Mouse (Mus musculus) kidney, postnatal 14 days (tissue): Measurements from ENCODE around the gene Zfp423.
"Not testable (repeated sequence)": the region's sequence is repeated elsewhere in the genome, so short reads cannot be mapped to it uniquely, and the experiment has no call there.

Experiments used
- DNase-seq: peaks from one replicate; pipeline ENCODE4 v3.0.0; 2022; ENCODE audit warnings: mixed read lengths

Gene Zfp423

GRCm38 (mm10) chr8:87895203-87896041 is 64.0 kb downstream of the Zfp423 start:
- DNase-seq = no peak

- DNase-seq = no peak
Observed at GRCm38 (mm10) chr8:87894287-87894686, 65.1 kb downstream of the Zfp423 start.

DNA sequence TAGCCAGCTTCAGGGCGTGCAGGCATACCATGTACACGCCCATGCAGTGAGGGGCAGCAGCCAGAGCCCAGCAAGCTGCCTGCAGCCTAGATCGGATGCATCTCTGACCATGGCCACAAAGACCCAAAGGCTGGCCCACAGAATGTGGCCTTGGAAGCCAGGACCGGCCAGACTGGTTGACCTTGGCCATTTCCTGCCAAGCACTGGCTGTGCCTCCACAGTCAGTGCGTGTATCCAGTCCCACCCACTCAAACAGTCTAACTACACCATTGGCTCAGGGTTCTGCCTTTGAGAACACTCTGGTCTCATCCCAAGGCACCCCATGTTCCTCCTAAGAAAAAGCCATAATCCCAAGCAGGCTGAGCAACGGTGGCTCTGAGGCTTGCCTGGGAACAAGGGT is 65.8 kb downstream of the Zfp423 start:
- DNase-seq = no peak

DNA sequence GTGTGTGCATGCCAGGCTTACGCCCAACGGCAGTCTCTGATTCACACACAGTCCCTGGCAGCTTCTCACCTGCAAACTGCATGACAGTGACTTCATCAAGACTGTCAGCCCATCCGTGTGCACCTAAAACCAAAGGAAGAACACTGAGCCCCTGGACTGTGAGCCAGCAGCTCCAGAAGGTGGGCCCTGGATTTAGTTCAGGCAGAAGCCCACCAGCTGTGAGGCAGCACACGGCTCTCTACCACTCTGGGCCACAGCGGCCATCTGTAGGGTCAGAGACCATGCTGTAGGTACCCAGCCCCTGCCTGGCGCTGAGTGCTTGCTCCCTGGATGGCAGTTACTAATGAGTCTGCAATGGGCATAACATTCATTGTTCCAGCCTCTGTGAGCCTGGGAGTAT is 66.5 kb downstream of the Zfp423 start:
- DNase-seq = no peak

DNA sequence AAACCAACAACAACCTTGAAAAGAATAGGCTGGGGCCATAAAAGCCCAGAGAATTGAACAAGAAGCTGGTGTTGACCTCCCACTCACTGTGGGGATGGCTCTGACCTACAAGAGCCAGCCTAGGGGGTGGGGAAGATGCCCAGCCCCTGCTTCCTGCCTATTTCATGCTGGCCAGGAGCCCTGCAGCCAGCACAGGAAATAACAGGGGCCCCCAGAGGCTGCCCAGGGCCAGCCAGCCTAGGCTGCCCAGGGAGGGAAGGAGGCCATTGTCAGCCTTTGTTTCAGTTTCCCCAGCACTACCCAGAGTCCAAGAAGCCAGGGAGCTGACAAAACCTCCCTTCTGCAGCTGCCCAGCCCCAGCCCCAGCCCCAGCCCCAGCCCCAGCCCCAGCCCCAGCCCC is 67.5 kb downstream of the Zfp423 start:
- peak; percentile 51 for DNase-seq

- DNase-seq = no peak
Observed at GRCm38 (mm10) chr8:87887956-87888355, 71.4 kb downstream of the Zfp423 start.

DNA sequence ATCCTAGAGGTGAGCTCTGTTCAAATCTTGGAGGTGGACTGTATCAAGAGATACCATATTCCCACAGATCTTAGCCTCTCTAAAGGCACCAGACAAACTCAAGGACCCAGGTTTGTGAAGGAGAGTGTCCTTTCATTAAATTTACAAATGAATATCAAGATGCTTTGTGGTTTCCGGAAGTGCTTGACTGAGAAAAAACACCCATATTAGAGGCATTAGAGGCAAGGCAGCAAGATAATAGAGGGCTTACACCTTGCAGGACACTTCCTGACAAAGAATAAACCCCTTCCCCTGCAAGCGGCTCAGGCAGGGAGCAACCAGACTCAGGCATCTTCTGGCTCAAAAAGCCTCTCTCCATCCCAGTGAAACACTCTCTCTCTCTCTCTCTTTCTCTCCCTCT is 78.3 kb downstream of the Zfp423 start:
- DNase-seq = no peak

- no peak for DNase-seq
Observed at GRCm38 (mm10) chr8:87875852-87876251, 83.5 kb downstream of the Zfp423 start.

- DNase-seq = peak; percentile 79
Observed at GRCm38 (mm10) chr8:87875452-87875851, 83.9 kb downstream of the Zfp423 start.

- no peak for DNase-seq
Observed at GRCm38 (mm10) chr8:87872987-87873550, 86.3 kb downstream of the Zfp423 start.

- no peak for DNase-seq
Observed at GRCm38 (mm10) chr8:87872356-87872930, 87.0 kb downstream of the Zfp423 start.

DNA sequence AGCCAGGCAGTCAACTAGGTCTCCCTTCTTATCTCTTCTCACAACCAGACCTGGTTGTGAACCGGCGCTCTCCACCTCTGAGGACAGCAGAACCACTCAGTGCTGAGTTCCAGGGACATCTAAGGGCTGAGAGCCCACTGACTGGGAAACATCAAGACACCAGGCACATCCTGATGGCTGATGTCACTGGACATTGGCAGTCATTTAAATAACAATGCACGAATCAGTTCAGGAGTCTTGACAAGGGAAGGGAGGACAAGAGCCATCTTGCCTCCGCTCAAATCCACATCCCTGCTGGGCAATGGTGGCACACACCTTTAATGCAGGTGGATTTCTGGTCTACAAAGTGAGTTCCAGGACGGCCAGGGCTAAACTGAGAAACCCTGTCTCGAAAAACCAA is 92.8 kb downstream of the Zfp423 start:
- DNase-seq = no peak

DNA sequence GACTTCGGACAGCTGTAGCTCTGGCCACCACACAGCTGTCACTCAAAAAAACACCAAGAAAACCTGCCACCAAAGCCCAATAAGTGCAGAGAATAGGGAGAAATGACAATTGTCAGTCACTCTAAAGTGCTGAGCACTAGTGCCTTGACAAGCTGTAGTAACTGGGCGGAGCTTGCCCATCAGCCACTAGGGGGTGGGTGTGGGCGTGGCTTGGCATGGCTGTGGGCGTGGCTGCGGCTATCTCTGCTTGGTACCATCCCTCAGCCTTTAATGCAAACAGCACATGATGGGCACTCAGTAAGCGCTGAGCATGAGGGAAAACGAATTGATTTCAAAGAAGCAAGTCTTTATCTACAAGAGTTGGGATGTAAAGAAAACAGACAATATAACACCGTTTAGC is 95.2 kb downstream of the Zfp423 start:
- no peak for DNase-seq

- no peak for DNase-seq
Observed at GRCm38 (mm10) chr8:87863128-87863527, 96.3 kb downstream of the Zfp423 start.

GRCm38 (mm10) chr8:87861718-87862117 is 97.7 kb downstream of the Zfp423 start:
- DNase-seq = peak; percentile 19

- DNase-seq = no peak
Observed at GRCm38 (mm10) chr8:87860905-87861304, 98.5 kb downstream of the Zfp423 start.

- no peak for DNase-seq
Observed at GRCm38 (mm10) chr8:87851871-87852270, 107.5 kb downstream of the Zfp423 start.

DNA sequence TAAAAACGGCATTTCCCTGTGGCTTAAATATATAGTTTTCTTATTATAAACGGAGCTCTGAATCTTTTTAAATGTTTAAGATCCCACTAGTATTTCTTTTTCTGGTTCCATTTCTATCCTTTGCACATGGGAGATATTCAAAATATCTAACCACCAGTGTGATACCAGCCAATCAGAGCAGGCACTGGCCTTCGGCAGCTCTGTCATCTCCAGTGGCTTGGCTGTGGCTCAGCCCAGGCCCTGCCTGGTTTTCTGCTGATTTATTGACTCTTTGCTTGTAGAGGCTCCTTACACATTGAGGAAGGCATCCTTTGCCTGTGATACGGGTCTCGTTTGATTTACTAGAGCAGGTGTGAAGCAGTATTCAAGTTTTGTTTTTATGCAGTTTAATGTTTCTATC is 108.0 kb downstream of the Zfp423 start:
- no peak for DNase-seq

GRCm38 (mm10) chr8:87848836-87849235 is 110.6 kb downstream of the Zfp423 start:
- DNase-seq = no peak

GRCm38 (mm10) chr8:87847796-87848195 is 111.6 kb downstream of the Zfp423 start:
- no peak for DNase-seq

- not testable (repeated sequence) for DNase-seq
Observed at GRCm38 (mm10) chr8:87842096-87842495, 117.3 kb downstream of the Zfp423 start.

DNA sequence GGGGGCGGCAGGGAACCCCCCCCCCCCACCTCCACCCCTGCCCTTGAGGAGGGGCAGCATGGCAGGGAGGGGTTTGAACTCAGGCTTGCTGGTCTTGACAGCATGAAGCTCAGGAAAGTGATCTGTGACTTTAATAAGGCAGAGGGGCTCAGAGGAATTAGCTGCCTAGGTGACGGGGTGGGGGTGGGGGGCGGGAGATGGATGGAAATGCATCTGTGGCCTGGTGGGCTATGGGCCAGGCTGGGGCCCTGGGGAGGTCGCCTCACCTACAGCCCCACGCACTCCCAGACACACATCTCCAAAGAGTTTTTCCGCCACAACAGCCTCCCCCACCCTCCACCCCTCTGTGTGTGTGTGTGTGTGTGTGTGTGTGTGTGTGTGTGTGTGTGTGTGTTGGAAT is 122.1 kb downstream of the Zfp423 start:
- no peak for DNase-seq

- DNase-seq = peak; percentile 60
Observed at GRCm38 (mm10) chr8:87836866-87837265, 122.5 kb downstream of the Zfp423 start.

DNA sequence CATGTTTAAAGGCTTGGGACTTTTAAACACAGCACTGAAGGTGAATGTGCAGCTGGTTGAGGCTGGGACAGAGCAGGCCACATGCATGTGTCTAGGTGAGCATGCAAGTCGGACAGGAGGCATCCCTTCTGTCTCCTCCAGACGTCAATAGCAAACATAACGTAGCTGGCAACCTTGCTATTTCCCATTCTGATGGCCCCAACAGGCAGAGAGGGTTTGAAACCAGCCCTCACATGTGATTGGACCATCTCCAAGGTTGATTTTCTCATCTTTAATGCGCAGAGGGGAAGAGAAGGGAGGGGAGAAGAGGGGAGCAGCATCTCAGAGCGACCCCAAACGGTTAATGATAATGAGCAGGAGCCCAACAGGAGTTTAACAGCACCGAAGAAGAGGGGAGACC is 123.5 kb downstream of the Zfp423 start:
- DNase-seq = no peak
